Mouse (Mus musculus): ENCODE results near the gene A930002H24Rik.
A peak's percentile ranks its signal among the peaks of the same experiment; 100 is the strongest.
"Not testable (repeated sequence)": the region's sequence is repeated elsewhere in the genome, so short reads cannot be mapped to it uniquely, and the experiment has no call there.

Gene A930002H24Rik

GRCm38 (mm10) chr17:63863647-63864149 lies at the start of gene A930002H24Rik:
Gene A930002H24Rik, minus strand, starts transcription at chr17:63863791.
- DNase-seq = peak; percentile 88

- DNase-seq = no peak
Observed at GRCm38 (mm10) chr17:63909297-63909696, 45.7 kb upstream of the A930002H24Rik start.

- no peak for DNase-seq
Observed at GRCm38 (mm10) chr17:63897050-63897449, 33.5 kb upstream of the A930002H24Rik start.

- no peak for DNase-seq
Observed at GRCm38 (mm10) chr17:63895829-63896228, 32.2 kb upstream of the A930002H24Rik start.

- DNase-seq = no peak
Observed at GRCm38 (mm10) chr17:63890611-63891010, 27.0 kb upstream of the A930002H24Rik start.

- no peak for DNase-seq
Observed at GRCm38 (mm10) chr17:63886988-63887387, 23.4 kb upstream of the A930002H24Rik start.

GRCm38 (mm10) chr17:63880009-63880408 lies 16.4 kb upstream of the A930002H24Rik start:
- no peak for DNase-seq

- DNase-seq = no peak
Observed at GRCm38 (mm10) chr17:63878889-63879288, 15.3 kb upstream of the A930002H24Rik start.

- DNase-seq = no peak
Observed at GRCm38 (mm10) chr17:63871773-63872172, 8.2 kb upstream of the A930002H24Rik start.

GRCm38 (mm10) chr17:63864171-63864571 lies 580 bp upstream of the A930002H24Rik start:
- DNase-seq = no peak

- no peak for DNase-seq
Observed at GRCm38 (mm10) chr17:63863012-63863630, 470 bp downstream of the A930002H24Rik start, which contains the start of gene Fer. Gene Fer, plus strand, starts transcription at chr17:63863062.

- DNase-seq = no peak
Observed at GRCm38 (mm10) chr17:63862399-63862798, 1.2 kb downstream of the A930002H24Rik start.

GRCm38 (mm10) chr17:63860988-63861387 lies 2.6 kb downstream of the A930002H24Rik start:
- no peak for DNase-seq

- DNase-seq = no peak
Observed at GRCm38 (mm10) chr17:63857023-63857544, 6.5 kb downstream of the A930002H24Rik start.

GRCm38 (mm10) chr17:63850016-63850415 lies 13.6 kb downstream of the A930002H24Rik start:
- DNase-seq = peak; percentile 10

GRCm38 (mm10) chr17:63849566-63849965 lies 14.0 kb downstream of the A930002H24Rik start:
- peak; percentile 16 for DNase-seq

GRCm38 (mm10) chr17:63849151-63849550 lies 14.4 kb downstream of the A930002H24Rik start:
- no peak for DNase-seq

GRCm38 (mm10) chr17:63845766-63846165 lies 17.8 kb downstream of the A930002H24Rik start:
- not testable (repeated sequence) for DNase-seq

GRCm38 (mm10) chr17:63844936-63845335 lies 18.7 kb downstream of the A930002H24Rik start:
- no peak for DNase-seq

GRCm38 (mm10) chr17:63842226-63842625 lies 21.4 kb downstream of the A930002H24Rik start:
- no peak for DNase-seq

- DNase-seq = no peak
Observed at GRCm38 (mm10) chr17:63839636-63840269, 23.8 kb downstream of the A930002H24Rik start.

- no peak for DNase-seq
Observed at GRCm38 (mm10) chr17:63838144-63838543, 25.4 kb downstream of the A930002H24Rik start.

GRCm38 (mm10) chr17:63836641-63837040 lies 26.9 kb downstream of the A930002H24Rik start:
- DNase-seq = no peak

- no peak for DNase-seq
Observed at GRCm38 (mm10) chr17:63836223-63836622, 27.4 kb downstream of the A930002H24Rik start.

Measured in thymus, postnatal 14 days (tissue).